Mouse (Mus musculus): Measurements from ENCODE around the gene Lcn6. TPM values are rescaled to one million over a fixed set of nuclear protein-coding genes. Genes with fewer than 3 reads are reported as not detected.

Lcn6 gene
- total and polyA plus RNA-seq, 3 experiments = not detected

DNA sequence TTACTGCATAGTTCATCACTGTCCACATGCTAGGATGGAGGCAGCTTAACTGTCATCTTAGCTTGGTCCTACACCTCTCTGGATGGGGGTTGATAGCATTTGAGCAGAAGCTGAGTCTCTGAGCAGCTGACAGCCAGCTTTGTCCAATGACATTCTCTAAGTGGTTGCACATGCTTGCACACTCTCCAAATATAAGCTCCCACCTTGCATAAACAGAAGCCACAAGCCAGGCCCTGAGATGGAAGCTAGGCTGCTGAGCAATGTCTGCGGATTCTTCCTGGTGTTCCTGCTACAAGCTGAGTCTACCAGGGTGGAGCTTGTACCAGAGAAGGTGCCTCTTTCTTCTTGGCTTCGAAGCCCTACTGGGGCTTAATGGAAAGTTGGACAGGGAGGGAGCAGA lies 23.7 kb upstream of the Lcn6 start, which contains the start of gene Lcn8:
Lcn8 (plus strand) TSS at position 219 of the 400 bp plus-strand sequence.
- DNase-seq (ENCODE audit: low spot score) (no peak), ATAC-seq (ENCODE audit: extremely low read depth, insufficient number of reproducible peaks, low FRiP score, poor library complexity, severe bottlenecking) (no peak)
- H3K36me3 ChIP-seq (replicated peaks) = no peaks in the 10 kb centered on the region
- H3K4me3 ChIP-seq (ENCODE audit: low read depth, low read length) = no peak within 1 kb of the TSS
- H3K27me3 ChIP-seq (ENCODE audit: insufficient read depth, low read length) = peaks cover 28% of the 10 kb centered on the region
- TF ChIP-seq GATA2 (IDR thresholded peaks at IDR 0.05; ENCODE audit: borderline replicate concordance, low read depth, low read length) (no peak), GATA1 (IDR thresholded peaks at IDR 0.05; ENCODE audit: borderline replicate concordance, low read length) (no peak), TAL1 (conservative IDR thresholded peaks at IDR 0.05; ENCODE audit: low read depth, low read length) (no peak), CTCF (IDR thresholded peaks at IDR 0.05; ENCODE audit: low read depth, low read length) (no peak), POLR2AphosphoS5 (IDR thresholded peaks at IDR 0.05; ENCODE audit: insufficient replicate concordance, low read depth, low read length) (no peak)
- no peaks in the 10 kb centered on the region for H3K4me1 ChIP-seq (ENCODE audit: insufficient read depth, low read depth, low read length)
- H3K9me3 ChIP-seq (replicated peaks) = no peaks in the 10 kb centered on the region

DNA sequence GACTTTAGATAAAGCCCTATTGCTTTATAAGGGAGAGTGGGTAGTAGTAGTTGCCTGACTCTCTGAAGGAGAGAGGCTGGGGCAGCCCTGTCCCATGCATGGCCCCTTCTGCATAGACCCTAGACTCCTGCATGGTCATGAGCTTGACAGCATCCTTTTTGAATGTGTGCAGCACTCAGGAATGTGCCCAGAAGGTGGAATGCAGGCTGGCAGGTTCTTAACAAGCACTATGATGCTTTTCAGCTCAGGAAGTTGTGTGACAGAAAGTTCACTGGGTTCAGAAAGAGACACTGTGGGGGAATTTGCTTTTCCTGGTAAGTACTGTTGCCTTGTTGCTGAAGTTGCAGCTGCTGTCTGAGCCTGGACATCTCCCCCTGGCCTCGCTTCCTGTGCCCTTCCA lies 22.1 kb upstream of the Lcn6 start:
- ATAC-seq (ENCODE audit: extremely low read depth, insufficient number of reproducible peaks, low FRiP score, poor library complexity, severe bottlenecking) (no peak), DNase-seq (ENCODE audit: low spot score) (no peak)
- H3K4me1 ChIP-seq (ENCODE audit: insufficient read depth, low read depth, low read length) = no peaks in the 10 kb centered on the region
- TF ChIP-seq CTCF (IDR thresholded peaks at IDR 0.05; ENCODE audit: low read depth, low read length) (no peak), TAL1 (conservative IDR thresholded peaks at IDR 0.05; ENCODE audit: low read depth, low read length) (no peak), POLR2AphosphoS5 (IDR thresholded peaks at IDR 0.05; ENCODE audit: insufficient replicate concordance, low read depth, low read length) (no peak), GATA2 (IDR thresholded peaks at IDR 0.05; ENCODE audit: borderline replicate concordance, low read depth, low read length) (no peak), GATA1 (IDR thresholded peaks at IDR 0.05; ENCODE audit: borderline replicate concordance, low read length) (no peak)
- peaks cover 28% of the 10 kb centered on the region for H3K27me3 ChIP-seq (ENCODE audit: insufficient read depth, low read length)
- H3K36me3 ChIP-seq (replicated peaks) = no peaks in the 10 kb centered on the region
- no peaks in the 10 kb centered on the region for H3K9me3 ChIP-seq (replicated peaks)
- no peak overlapping the region for H3K4me3 ChIP-seq (ENCODE audit: low read depth, low read length)

DNA sequence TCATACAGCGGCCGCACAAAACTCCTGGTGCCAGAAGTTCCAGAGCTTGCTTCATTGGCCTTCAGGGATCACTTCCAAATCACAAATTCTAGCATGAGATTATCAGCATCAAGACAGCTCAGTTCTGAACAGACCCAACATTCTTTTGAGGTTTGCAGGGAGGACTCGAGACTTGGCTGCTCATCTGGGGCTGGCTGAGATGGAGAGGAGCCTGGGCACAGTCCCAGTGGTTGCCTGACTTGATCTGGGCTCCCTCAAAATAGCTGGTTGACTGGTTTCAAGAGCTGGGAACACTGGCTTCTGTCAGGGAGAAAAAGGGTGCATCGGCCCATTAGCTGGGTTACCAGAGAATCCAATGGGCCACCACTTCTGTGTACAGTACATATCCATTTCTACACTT lies 19.9 kb upstream of the Lcn6 start:
- H3K9me3 ChIP-seq (replicated peaks) = no peaks in the 10 kb centered on the region
- DNase-seq (ENCODE audit: low spot score) (no peak), ATAC-seq (ENCODE audit: extremely low read depth, insufficient number of reproducible peaks, low FRiP score, poor library complexity, severe bottlenecking) (no peak)
- H3K27me3 ChIP-seq (ENCODE audit: insufficient read depth, low read length) = peaks cover 23% of the 10 kb centered on the region
- no peaks in the 10 kb centered on the region for H3K4me1 ChIP-seq (ENCODE audit: insufficient read depth, low read depth, low read length)
- TF ChIP-seq GATA1 (IDR thresholded peaks at IDR 0.05; ENCODE audit: borderline replicate concordance, low read length) = no peak
- no peak overlapping the region for H3K4me3 ChIP-seq (ENCODE audit: low read depth, low read length)
- H3K36me3 ChIP-seq (replicated peaks) = no peaks in the 10 kb centered on the region

DNA sequence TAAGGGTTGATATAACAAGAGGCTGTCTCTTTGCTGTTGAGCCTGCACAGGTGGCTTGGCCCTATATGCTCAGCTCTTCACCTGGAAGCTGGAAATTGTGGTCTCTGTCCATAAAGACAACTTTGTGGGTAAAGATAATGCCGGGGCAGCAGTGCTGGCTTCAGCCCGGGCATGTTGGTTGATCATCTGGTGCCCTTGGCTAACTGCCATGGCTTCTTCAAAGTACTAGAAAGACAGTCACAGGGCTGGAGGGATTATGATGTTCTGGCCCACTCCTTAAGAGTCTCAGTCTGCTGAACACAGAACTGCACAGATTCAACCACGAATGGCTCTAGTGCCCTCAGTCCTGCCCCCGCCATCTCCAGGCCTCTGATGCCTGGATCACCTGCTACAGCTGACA lies 19.3 kb upstream of the Lcn6 start:
- H3K4me1 ChIP-seq (ENCODE audit: insufficient read depth, low read depth, low read length) = no peaks in the 10 kb centered on the region
- no peak for ATAC-seq (ENCODE audit: extremely low read depth, insufficient number of reproducible peaks, low FRiP score, poor library complexity, severe bottlenecking)
- DNase-seq (ENCODE audit: low spot score) = no peak

DNA sequence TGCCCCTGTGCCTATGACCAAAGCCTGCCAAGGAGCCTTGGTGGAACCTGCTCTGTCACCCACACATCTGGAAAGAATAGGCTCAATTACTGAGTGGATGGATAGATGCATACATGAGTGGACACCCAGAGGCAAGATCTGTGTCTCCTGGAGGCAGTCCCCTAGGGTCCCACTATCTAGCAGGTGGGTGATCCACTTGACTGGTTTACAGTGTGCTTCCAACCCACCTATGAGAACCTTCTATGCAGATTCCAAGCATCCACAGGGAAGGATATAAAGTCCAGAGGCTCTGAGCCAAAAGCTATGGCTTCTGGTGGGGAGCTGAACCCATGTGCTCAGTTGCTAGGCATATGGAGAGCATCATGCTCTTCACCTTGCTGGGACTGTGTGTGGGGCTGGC lies 18.9 kb upstream of the Lcn6 start, which contains the start of gene Lcn5:
Lcn5 (plus strand) TSS at position 301 of the 400 bp plus-strand sequence.
- DNase-seq (ENCODE audit: low spot score) (no peak), ATAC-seq (ENCODE audit: extremely low read depth, insufficient number of reproducible peaks, low FRiP score, poor library complexity, severe bottlenecking) (no peak)
- Histone ChIP-seq H3K4me1 (ENCODE audit: insufficient read depth, low read depth, low read length) (no peaks in the 10 kb centered on the region), H3K4me3 (ENCODE audit: low read depth, low read length) (no peak within 1 kb of the TSS), H3K27me3 (ENCODE audit: insufficient read depth, low read length) (peaks cover 23% of the 10 kb centered on the region), H3K9me3 (replicated peaks) (no peaks in the 10 kb centered on the region), H3K36me3 (replicated peaks) (no peaks in the 10 kb centered on the region)
- TF ChIP-seq GATA1 (IDR thresholded peaks at IDR 0.05; ENCODE audit: borderline replicate concordance, low read length) (no peak), GATA2 (IDR thresholded peaks at IDR 0.05; ENCODE audit: borderline replicate concordance, low read depth, low read length) (no peak), POLR2AphosphoS5 (IDR thresholded peaks at IDR 0.05; ENCODE audit: insufficient replicate concordance, low read depth, low read length) (no peak), TAL1 (conservative IDR thresholded peaks at IDR 0.05; ENCODE audit: low read depth, low read length) (no peak), CTCF (IDR thresholded peaks at IDR 0.05; ENCODE audit: low read depth, low read length) (no peak)

More for the DNA sequence above, 19.3 kb upstream of the Lcn6 start:
- no peak for TF ChIP-seq POLR2AphosphoS5 (IDR thresholded peaks at IDR 0.05; ENCODE audit: insufficient replicate concordance, low read depth, low read length)
- TF ChIP-seq GATA1 (IDR thresholded peaks at IDR 0.05; ENCODE audit: borderline replicate concordance, low read length) = no peak
- no peak for TF ChIP-seq TAL1 (conservative IDR thresholded peaks at IDR 0.05; ENCODE audit: low read depth, low read length)
- no peak for TF ChIP-seq GATA2 (IDR thresholded peaks at IDR 0.05; ENCODE audit: borderline replicate concordance, low read depth, low read length)
- no peak for TF ChIP-seq CTCF (IDR thresholded peaks at IDR 0.05; ENCODE audit: low read depth, low read length)
- Histone ChIP-seq H3K27me3 (ENCODE audit: insufficient read depth, low read length) (peaks cover 23% of the 10 kb centered on the region), H3K4me3 (ENCODE audit: low read depth, low read length) (no peak overlapping the region), H3K9me3 (replicated peaks) (no peaks in the 10 kb centered on the region), H3K36me3 (replicated peaks) (no peaks in the 10 kb centered on the region)

DNA sequence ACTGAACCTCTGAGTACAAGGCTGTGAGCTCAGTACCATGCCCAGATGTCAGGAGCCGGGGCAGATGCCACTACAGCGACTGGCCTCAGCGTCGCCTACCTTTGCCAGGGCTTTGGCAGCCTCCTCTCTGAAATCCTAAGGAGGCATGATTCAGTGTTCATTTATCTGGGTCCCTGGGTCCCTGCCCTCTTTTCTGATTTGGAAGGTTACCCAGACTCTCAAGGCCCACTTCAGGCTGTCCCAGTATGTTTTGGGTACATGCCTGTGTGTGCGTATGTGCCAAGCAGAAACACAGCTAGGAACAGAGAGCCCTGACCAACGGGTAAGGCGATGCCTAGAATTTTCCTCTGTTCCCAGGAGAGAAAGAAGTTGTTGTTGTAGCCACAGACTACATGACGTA lies 16.3 kb upstream of the Lcn6 start:
- Histone ChIP-seq H3K36me3 (replicated peaks) (no peaks in the 10 kb centered on the region), H3K9me3 (replicated peaks) (no peaks in the 10 kb centered on the region), H3K27me3 (ENCODE audit: insufficient read depth, low read length) (peaks cover 5% of the 10 kb centered on the region), H3K4me1 (ENCODE audit: insufficient read depth, low read depth, low read length) (no peaks in the 10 kb centered on the region), H3K4me3 (ENCODE audit: low read depth, low read length) (no peak overlapping the region)
- no peak for DNase-seq (ENCODE audit: low spot score)
- ATAC-seq (ENCODE audit: extremely low read depth, insufficient number of reproducible peaks, low FRiP score, poor library complexity, severe bottlenecking) = no peak
- TF ChIP-seq POLR2AphosphoS5 (IDR thresholded peaks at IDR 0.05; ENCODE audit: insufficient replicate concordance, low read depth, low read length) = no peak
- TF ChIP-seq GATA2 (IDR thresholded peaks at IDR 0.05; ENCODE audit: borderline replicate concordance, low read depth, low read length) = no peak
- no peak for TF ChIP-seq TAL1 (conservative IDR thresholded peaks at IDR 0.05; ENCODE audit: low read depth, low read length)

Measured in G1E (cell line).